Mouse (Mus musculus) liver (tissue): ENCODE results near the gene Map1s.

Experiments
- DNase-seq: peaks from one replicate; pipeline ENCODE4 v3.0.0-alpha.2; 2020; ENCODE audit warnings: mixed read lengths

The Map1s gene

DNA sequence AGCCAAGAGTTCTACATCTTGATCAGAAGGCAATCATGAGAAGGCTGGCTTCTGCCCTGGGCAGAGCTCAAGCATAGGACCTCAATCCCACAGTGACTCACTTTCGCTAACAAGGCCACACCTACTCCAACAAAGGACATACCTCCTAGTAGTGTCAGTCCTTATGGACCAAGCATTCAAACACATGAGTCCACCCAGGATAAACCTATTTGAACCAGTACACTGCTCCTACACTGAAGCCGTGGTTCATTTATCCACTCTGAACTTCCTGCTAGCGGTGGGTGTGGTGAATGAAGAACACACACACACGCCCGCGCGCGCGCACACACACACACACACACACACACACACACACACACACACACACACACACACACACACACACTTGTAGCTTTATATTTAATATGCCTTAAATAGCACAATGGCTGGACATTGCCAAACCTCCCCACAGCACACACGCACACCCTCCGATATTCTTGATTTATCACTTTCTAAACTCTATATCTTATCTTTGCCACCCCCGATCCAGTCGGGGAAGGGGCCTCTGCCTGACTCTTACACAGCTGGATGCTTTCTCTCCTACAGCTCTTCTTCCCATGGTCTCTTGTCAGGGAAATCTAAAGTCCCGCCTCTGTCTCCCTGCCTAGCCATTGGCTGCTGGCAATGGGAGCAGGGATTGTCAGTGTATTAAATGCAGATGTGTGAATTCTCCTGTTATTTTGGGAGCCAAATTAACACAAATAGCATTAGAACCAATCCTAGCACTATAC lies 55.2 kb downstream of the Map1s start:
- no peak for DNase-seq

DNA sequence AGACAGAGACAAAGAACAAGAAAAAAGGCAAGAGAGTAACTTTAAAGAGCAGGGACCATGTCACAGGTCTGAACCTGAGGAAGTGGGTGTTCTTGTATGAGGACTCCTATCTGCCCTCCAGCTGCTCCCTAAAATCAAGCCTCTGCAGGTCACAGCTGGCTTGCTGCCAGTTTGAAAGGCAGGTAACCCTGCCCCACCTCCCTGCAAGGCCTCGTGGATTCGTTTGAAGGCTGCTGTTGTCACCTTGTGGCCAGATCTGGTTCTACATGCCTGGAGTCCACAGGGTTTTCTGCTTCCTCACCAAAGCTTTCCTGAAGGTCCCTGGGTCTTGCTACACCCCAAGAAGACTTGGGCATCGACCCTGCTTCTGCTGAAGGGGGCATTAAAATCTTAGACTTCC lies 58.4 kb downstream of the Map1s start:
- peak; percentile 26 for DNase-seq

DNA sequence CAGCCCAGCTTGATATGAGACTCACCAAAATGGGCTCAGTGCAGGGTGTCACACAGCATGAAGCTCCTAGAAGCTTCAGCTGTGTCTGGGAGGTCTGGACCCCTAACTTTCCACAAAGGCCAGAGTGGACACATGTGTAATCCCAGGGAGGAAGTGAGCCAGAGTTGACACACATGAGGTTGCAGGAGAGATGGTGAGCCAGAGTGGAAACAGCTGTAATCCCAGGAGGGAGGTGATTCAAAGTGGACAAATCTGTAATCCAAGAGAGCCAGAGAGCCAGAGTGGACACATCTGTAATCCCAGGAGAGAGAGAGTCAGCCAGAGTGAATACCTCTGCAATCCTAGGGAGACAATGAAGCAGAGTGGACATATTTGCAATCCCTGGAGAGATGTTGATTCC lies 59.1 kb downstream of the Map1s start:
- DNase-seq = no peak
